Mouse (Mus musculus) T-cell, adult 2 months (primary cell): Measurements from ENCODE around the gene Mrps12.
A peak's percentile ranks its signal among the peaks of the same experiment; 100 is the strongest.

Experiments
- DNase-seq: peaks from one replicate; pipeline ENCODE4 v3.0.0; 2022; ENCODE audit warnings: low spot score

The Mrps12 gene

GRCm38 (mm10) chr7:28741709-28742438 lies at the start of gene Mrps12, which contains the start of gene Sars2:
Gene Mrps12, minus strand, starts transcription at chr7:28741820.
Gene Sars2, plus strand, starts transcription at chr7:28741992.
- DNase-seq, result peak; percentile 95

DNA sequence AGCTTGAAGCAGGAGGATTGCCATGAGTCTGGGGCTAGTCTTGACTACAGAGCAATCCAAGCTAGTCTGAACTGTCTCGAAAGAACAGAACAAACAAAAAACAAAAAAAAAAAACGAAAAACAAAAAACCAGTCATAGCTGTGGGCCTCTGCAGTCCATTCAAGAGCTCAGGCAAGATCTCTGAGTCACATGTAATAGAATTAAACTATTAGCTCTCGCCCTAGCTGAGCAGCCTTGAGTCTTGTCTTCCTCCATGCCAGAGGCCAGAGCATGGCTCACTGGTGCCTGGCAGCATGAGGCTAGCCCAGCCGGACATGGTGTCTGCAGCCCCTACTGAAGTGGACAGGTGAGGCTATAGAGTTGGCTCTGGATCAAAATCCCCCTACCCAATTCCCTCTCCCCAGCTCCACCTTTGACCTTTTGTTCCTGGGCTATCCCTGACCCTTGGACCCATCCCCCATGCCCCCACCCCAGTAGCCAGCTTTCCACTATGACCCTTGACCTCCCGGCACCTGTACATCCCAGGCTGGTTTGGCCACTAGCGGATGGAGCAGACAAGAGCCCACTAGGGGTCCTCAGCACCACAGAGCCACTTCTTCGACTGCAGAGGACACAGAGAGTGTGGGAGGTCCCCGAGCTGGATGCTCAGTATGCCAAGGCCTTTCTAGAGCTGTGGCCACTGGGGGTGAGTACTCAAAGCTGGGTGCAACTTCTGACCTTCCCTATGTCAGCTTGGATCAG lies 48.6 kb upstream of the Mrps12 start:
- no peak for DNase-seq

GRCm38 (mm10) chr7:28789235-28789634 lies 47.6 kb upstream of the Mrps12 start:
- no peak for DNase-seq

DNA sequence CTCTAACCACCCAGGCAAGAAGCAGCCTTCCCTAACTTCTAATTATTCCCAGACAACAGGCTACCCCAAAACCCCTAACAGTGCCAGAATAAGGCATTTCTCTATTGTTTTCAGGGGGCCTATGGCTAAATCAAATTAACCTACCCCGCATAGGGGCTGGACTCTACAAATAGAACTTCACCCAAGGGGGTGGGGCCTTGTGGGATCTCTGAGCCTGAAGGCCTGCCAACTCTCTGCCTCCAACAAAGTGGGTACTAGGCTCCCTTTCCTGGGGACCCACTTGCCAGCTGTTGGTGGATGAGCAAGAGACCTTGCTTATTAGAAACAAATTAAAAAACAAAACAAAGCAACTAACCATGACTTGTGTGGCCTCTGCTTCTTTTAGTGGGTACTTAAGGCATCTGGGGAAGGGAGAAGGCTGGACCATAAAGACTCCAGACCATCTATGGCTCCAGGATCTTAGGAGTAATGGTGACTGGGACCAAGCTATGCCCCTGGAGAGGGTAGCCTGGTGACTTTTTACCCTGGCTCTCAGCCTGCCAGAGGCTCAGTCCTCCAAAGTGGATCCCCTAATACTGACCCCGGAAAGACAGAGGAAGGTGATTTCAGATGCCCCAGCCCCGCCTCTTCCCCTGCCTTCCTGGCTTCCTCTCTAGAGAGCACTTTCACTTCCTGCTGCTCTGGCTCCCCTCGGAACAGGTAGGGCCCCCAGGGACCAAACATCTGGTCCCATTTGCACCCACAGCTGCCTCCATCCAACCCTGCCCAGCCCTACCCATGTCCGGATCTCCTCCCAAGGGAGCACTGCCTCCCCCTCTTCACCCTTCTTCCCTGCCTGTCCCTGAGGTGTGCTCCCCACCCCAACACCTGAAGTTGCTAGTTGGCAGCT lies 46.9 kb upstream of the Mrps12 start, which contains the start of gene Rinl:
Gene Rinl (plus strand): TSS at position 663 of the 889 bp plus-strand sequence.
- peak; percentile 65 for DNase-seq

DNA sequence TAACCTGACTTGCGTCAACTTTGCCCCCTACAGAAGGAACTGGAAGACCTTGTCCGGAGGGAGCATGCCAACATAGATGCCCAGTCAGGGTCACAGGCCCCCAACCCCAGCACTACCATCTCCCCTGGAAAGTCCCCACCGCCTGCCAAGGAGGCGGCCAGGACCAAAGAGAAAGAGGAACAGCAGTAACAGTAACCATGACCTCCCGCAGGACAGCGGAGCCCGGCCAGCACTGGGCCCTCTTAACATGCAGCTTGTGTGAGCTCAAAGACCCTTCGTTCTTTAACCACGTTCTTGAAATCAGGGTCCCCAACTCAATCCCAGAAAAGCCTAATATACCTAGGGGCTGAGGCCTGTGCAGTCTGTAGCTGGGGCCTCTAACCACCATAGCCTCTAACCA lies 46.3 kb upstream of the Mrps12 start:
- no peak for DNase-seq

DNA sequence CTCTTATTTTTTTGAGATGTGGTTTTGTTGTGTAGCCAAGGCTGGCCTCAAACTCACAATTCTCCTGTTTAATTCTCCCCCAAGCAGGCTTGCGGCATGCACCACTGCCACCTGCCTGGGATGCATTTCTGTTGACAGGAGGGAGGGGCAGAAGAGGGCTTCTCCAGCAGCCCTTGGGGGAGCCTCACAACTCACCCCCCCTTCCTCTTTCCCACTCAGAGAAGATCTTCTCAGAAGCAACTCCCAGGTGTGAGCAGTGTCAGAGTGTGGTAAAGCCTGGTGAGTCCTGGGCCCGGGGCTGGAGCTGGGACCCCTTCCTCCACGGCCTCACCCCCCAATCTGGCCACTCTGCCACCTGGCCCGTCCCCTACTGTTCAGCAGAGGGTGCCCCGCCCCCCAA lies 43.5 kb upstream of the Mrps12 start:
- no peak for DNase-seq

GRCm38 (mm10) chr7:28781261-28781663 lies 39.6 kb upstream of the Mrps12 start:
- DNase-seq, result peak; percentile 90

- DNase-seq, result no peak
Measured at GRCm38 (mm10) chr7:28780857-28781256, 39.2 kb upstream of the Mrps12 start.

DNA sequence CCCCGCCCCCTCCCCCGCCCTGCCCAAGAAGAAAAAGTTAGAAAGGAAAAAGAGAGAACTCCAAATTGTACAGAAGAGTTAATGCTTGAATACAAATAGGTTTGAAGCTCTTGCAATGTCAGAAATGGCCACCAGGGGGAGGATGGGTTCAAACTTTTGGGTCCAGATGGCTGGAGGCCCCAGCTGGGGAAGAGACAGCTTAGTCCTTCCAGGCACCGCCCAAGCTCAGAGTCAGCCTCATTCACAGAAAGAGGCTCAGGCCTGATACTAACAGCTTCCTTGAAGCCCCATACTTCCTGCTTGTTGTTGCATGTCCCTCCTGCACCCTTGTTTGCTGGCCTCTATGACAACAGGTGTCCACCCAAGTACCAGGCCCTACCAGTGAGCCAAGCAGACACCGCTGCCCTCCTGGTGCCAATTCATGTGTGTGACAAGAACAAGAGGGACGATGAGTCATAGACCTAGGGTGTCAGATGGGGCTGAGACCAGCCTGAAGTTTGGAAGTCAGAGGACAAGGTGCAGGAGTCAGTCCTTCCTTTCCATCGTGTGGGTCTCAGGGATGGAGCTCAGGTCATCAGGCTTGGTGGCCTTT lies 38.5 kb upstream of the Mrps12 start:
- peak; percentile 84 for DNase-seq

GRCm38 (mm10) chr7:28778825-28779224 lies 37.2 kb upstream of the Mrps12 start:
- DNase-seq, result no peak

GRCm38 (mm10) chr7:28775129-28775528 lies 33.5 kb upstream of the Mrps12 start:
- no peak for DNase-seq

- no peak for DNase-seq
Measured at GRCm38 (mm10) chr7:28774164-28774563, 32.5 kb upstream of the Mrps12 start.

DNA sequence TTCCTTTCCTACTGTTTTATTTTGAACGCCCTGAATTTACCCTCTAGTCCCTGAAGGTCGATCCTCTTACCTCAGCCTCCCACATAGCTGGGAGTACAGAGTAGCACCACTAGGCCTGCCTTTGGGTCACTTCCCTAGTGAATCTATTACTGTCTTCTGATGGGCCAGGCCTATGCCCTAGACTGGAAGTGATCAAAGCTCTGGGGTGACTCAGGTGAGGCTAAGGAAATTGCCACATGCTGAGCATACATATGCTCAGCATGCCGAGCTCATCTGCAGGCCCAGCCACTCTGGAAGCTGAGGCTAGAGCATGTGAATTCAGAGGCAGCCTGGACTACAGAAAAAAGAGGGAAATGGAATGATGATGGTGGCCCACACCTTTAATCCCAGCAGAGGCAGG lies 31.5 kb upstream of the Mrps12 start:
- DNase-seq, result no peak

- no peak for DNase-seq
Measured at GRCm38 (mm10) chr7:28771867-28772266, 30.2 kb upstream of the Mrps12 start.

DNA sequence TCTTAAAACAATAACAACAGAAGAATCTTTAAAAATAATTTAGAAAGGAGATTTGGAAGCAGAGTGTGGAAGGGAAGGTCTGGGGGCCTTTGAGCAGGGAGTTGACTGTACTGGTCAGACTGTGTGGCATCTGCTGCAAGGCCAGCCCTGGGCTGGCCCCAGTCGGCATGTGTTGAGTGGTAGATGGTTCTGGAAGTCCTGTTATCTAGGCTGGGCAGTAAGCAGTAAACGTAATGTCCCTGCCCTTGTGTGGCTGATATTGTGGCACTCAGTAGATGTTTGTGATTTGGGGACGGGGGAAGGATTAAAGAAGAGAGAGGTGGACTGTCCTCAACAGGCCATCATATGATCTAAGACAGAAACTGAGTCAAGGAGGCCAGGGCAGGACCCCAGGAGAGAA lies 28.7 kb upstream of the Mrps12 start:
- no peak for DNase-seq

GRCm38 (mm10) chr7:28769414-28769958 lies 27.9 kb upstream of the Mrps12 start:
- DNase-seq, result no peak

DNA sequence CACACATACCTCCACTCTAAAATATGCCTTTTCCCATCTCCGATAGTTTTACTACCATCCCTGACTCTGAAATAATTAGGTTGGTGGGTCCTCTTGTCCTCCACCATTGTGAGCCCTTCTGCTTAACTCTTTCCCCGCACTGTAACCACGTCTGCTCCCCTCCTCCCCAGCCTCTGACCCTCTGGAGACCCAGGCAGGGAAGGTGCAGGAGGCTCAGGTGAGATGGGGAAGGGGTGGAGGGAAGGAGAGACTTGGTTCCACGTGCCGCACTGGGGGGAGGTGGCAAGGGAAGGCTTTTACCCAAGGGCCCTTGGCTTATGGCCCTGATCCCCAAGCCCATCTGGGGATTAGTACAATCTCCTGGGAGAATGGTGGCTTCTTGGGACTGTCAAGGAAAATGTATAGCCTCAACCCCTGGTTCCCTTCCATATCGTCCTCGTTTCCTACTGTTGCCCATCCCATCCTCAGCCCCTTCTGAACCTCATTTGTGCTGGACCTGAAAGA lies 25.9 kb upstream of the Mrps12 start, which contains the start of gene Nfkbib:
Gene Nfkbib (minus strand): TSS at position 51 of the 504 bp plus-strand sequence.
- DNase-seq, result no peak

DNA sequence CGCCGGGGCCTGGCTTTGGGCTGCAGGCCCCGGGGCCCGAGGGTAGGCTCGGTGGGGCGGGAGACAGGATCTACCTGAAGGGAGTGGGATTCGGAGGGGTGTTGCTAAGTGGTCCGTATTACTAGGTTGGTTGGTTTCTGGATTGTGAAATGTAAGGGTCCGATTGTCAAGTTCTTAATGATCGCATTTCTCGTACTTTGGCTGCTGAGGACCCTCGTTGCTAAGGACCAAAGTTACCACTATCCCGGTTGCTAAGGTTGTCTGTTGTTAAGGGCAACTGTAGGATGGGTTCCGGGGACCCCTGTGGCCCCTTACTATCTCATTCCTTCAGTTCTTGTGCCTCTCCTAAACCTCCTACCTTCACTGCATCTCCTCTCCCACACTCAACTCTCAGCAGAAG lies 25.3 kb upstream of the Mrps12 start:
- no peak for DNase-seq

DNA sequence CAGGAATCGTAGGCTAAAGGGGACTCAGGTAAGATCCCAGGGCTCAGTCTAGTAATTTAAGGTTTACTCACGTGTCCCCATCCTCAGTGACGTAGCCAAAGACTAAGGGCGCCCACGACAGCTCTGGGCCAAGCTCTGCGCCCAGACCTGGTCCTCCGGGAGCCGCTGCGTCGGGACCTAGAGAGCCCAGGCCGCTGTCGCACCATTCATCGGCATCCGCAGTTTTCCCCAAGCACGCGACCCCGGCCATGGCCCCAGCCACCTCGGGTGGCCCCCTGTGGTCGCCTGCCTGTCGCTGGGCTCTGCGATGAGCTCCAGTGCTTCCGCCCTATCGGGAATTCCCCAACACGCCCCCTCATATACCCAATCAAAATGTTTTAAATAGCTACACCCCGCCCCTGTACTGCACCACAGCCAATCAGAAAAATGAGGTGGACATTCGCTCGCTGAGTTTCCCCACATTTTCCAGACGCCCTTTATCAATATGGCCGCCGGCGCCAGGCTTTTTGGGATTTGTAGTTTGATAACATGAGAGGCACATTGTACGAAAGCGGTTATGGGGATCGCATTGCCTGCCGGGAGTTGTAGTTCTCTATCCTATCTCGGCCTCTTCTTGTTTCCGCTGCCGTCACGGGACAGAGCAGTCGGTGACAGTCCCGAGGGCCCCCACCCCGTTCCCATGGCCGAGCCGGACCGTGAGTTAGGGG lies 24.7 kb upstream of the Mrps12 start, which contains the start of gene Sirt2:
Gene Sirt2 (plus strand): TSS at position 563 of the 707 bp plus-strand sequence.
- peak; percentile 98 for DNase-seq

DNA sequence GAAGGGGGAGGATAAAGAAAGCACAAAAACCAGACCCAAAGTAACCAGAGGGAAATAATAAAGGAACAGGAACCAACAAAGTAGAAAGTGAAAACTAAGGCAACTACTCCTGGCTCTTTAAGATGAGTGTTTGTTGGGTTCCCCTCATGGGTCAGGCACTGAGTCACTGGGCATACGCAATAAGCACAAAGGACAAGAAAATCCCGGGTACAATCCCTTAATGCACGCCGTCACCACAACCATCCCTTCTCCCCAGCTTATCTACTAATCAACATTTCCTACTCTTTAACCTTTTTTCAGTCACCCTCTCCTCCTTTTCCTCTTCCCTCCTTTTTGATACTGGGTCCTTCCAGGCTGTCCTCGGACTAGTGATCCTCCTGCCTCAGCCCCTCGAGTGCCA lies 23.6 kb upstream of the Mrps12 start:
- no peak for DNase-seq

GRCm38 (mm10) chr7:28761907-28762306 lies 20.3 kb upstream of the Mrps12 start:
- DNase-seq, result no peak
